Mouse (Mus musculus) hindbrain, postnatal 0 days (tissue): ENCODE data around the gene E4f1. TPM values are rescaled to one million over a fixed set of nuclear protein-coding genes. Genes with fewer than 3 reads are reported as not detected.

Experiments
- ATAC-seq: fragments of 200-750 bp; cut with Nextera tagmentation; 2 replicates; pipeline ENCODE4 v1.8.0; 2017; ENCODE audit warnings: mild to moderate bottlenecking, moderate TSS enrichment, moderate library complexity
- DNase-seq: peaks from one replicate; pipeline ENCODE4 v3.0.0-alpha.2; 2015; ENCODE audit warnings: low spot score
- H3K27ac ChIP-seq: fragments of 300-500 bp; sonication (generic); 2 replicates; pipeline ENCODE4 v1.5.1; 2014; ENCODE audit warnings: mild to moderate bottlenecking
- H3K27me3 ChIP-seq: fragments of 300-500 bp; sonication (generic); 2 replicates; pipeline ENCODE4 v1.6.1; 2014; ENCODE audit warnings: low read length, mixed read lengths; ENCODE audit not compliant: insufficient read depth
- H3K36me3 ChIP-seq: fragments of 300-500 bp; sonication (generic); 2 replicates; pipeline ENCODE4 v1.6.1; 2014; ENCODE audit warnings: low read length, mixed read lengths; ENCODE audit not compliant: insufficient read depth
- H3K4me1 ChIP-seq: fragments of 300-500 bp; sonication (generic); 2 replicates; pipeline ENCODE4 v1.6.1; 2014; ENCODE audit warnings: antibody characterized with exemption, low read length, mixed read lengths; ENCODE audit not compliant: insufficient read depth
- H3K4me2 ChIP-seq: fragments of 300-500 bp; sonication (generic); 2 replicates; pipeline ENCODE4 v1.6.1; 2014; ENCODE audit warnings: low read depth, mild to moderate bottlenecking, low read length, moderate library complexity, mixed read lengths
- H3K4me3 ChIP-seq: fragments of 300-500 bp; sonication (generic); 2 replicates; pipeline ENCODE4 v1.5.1; 2014; ENCODE audit warnings: low read length
- H3K9ac ChIP-seq: fragments of 300-500 bp; sonication (generic); replicated peaks from 2 replicates; pipeline ENCODE4 v1.6.1; 2014; ENCODE audit warnings: mild to moderate bottlenecking, low read length, moderate library complexity, mixed read lengths
- H3K9me3 ChIP-seq: fragments of 300-500 bp; sonication (generic); 2 replicates; pipeline ENCODE4 v1.6.1; 2016; ENCODE audit warnings: low read length, mixed read lengths
- CTCF ChIP-seq: IDR thresholded peaks from 2 replicates; pipeline ENCODE4 v1.5.1; 2016; ENCODE audit warnings: antibody characterized with exemption, control low read depth, low read depth
- WGBS: fragments of 180-500 bp; shearing (Covaris S2); extraction: QIAGEN DNeasy Blood & Tissue Kit; methylation state at CpG from one replicate; pipeline ENCODE4 v1.1.7; 2014; 5-methylcytosine and 5-hydroxymethylcytosine counted together
- polyA plus RNA-seq: library from polyadenylated mRNA; unstranded; fragments of >200 nt; fragmentation: Nextera tagmentation; extraction: Ambion mirVana; gene quantifications from 2 replicates; pipeline ENCODE4 v1.2.1, GENCODE M21; 2015
- total RNA-seq: library from RNA; depleted of rRNA; stranded (reverse); fragments of >200 nt; gene quantifications from 2 replicates; pipeline ENCODE4 v1.2.3, GENCODE M21; 2014

The E4f1 gene
- total and polyA plus RNA-seq, 2 experiments from 2014 or later = 28.0 to 32.4 TPM

DNA sequence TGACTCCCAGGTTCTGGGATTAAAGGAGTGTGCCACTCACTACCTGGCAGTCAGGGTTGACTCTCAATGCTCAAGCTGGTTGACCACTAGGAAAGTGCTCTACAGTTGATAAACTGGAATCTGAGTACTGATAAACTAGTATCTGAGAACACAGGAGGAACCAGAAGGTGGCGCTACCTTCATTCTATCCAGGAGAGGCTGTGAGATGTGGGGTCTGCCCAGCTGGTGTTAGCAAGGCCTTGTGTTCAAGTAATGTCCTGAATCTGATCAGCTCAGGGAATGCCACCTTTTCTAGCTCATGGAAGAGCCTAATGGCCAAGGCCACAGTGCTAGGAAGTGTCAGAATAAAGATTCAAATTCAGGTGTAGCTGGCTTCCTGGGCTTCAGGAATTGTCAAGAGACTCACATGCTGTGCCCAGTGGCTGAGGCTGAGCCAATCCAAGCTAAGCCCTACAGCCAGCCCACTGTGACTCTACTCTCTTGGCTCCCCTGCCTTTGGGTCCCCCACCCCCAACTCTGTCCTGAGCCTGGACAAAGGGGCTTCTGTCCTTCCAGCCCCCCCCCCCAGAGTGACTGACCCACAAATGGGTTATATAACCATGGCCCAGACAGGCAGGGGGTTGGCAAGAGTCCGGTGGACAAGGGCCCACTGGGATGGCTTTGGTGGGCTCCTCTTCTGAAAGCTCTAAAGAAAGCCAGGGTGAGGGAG, 24.7 kb upstream of the E4f1 start:
- H3K9ac ChIP-seq = no peak overlapping the region

DNA sequence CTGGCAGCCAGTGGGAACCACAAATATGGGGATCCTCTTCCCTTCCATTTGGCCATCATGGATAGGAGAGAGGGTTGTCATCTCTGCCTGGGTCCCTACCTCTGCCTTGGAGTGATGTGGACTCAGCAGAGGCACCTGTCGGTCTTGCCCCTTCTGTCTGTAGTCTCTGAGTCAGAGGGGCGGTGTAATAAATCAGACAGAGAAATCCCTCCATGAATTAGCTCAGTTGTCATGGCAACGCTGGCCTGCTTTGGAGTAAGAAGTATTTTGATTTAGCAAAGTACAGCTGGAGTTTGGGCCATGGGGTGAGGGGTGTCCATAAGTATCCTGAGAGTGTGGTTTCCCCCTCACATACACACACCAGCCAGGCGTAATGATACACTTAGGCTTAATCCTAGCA, 20.3 kb upstream of the E4f1 start:
- peaks cover 16% of the 10 kb centered on the region for H3K4me1 ChIP-seq
- WGBS = 60% methylated on average over 4 of the region's 4 CpGs

More for the DNA sequence above, 24.7 kb upstream of the E4f1 start:
- Histone ChIP-seq H3K36me3 (peaks cover 37% of the 10 kb centered on the region), H3K27me3 (no peaks in the 10 kb centered on the region), H3K4me2 (no peak overlapping the region), H3K4me1 (peaks cover 8% of the 10 kb centered on the region; the same call in 1 of the 2 replicates), H3K9me3 (no peaks in the 10 kb centered on the region), H3K4me3 (no peak overlapping the region), H3K27ac (peak overlapping the region; percentile 65)
- WGBS = 29% methylated on average over 2 of the region's 2 CpGs
- TF ChIP-seq CTCF = peak; percentile 70
- DNase-seq (peak; percentile 78), ATAC-seq (peak; percentile 77)

DNA sequence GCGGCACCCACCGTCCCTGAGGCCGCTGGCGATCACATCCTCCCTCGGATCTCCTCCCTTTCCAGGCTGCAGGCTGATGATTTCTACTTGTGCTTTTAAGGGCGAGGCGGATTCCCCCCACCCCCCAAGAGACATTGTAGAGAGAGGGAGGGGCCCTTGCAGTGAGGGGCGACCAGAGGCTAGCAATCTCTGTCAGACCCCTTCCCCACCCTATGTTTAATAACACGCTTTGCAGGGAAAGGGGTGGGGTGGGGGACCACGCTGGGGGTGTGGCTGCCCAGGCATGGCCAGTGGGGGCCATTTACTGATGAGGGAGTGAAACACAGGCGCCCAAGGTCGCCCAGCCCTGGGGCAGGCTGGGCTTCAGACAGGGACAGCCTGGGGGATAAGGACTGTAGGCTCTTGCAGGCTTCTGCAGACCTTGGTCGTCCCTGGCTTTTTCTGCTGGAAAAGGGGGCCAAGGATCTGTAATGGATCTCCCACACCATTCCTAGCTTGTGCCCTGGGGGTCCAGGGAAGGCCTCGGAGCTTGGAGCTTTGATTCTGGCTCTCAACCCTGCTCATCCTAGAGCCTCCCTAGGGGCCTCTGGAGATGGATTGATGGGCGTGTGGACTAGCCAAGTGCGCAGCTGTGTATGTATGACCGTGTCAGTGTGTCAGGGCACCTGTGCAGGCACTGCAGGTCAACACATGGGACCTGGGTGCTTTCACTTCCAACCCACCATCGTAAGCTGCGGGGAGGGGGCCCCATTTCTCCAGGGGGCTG, 19.3 kb upstream of the E4f1 start:
- Histone ChIP-seq H3K27ac (peak overlapping the region; percentile 97), H3K4me3 (peak overlapping the region; percentile 96), H3K9me3 (no peaks in the 10 kb centered on the region), H3K4me1 (peaks cover 18% of the 10 kb centered on the region), H3K9ac (peak overlapping the region; percentile 96), H3K36me3 (no peaks in the 10 kb centered on the region), H3K27me3 (no peaks in the 10 kb centered on the region), H3K4me2 (peak overlapping the region; percentile 70)
- ATAC-seq (peak; percentile 50), DNase-seq (peak; percentile 50)
- 12% methylated on average over 19 of the region's 19 CpGs for WGBS
- no peak for TF ChIP-seq CTCF

More for the DNA sequence above, 20.3 kb upstream of the E4f1 start:
- peak overlapping the region; percentile 70 for H3K4me2 ChIP-seq
- DNase-seq (peak; percentile 57), ATAC-seq (no peak)
- H3K27me3 ChIP-seq = no peaks in the 10 kb centered on the region
- TF ChIP-seq CTCF = no peak
- no peaks in the 10 kb centered on the region for H3K9me3 ChIP-seq
- H3K36me3 ChIP-seq = no peaks in the 10 kb centered on the region
- H3K4me3 ChIP-seq = peak overlapping the region; percentile 96
- peak overlapping the region; percentile 97; the same call in 1 of the 2 replicates for H3K27ac ChIP-seq
- H3K9ac ChIP-seq = peak overlapping the region; percentile 96; the same call in 1 of the 2 replicates

GRCm38 (mm10) chr17:24488662-24489264, 18.6 kb upstream of the E4f1 start:
- no peaks in the 10 kb centered on the region for H3K27me3 ChIP-seq
- peak overlapping the region; percentile 96 for H3K4me3 ChIP-seq
- peak overlapping the region; percentile 97 for H3K27ac ChIP-seq
- ATAC-seq (peak; percentile 68), DNase-seq (peak; percentile 66)
- under 1% methylated on average over 55 of the region's 81 CpGs for WGBS
- H3K36me3 ChIP-seq = no peaks in the 10 kb centered on the region
- H3K9ac ChIP-seq = peak overlapping the region; percentile 96
- H3K9me3 ChIP-seq = no peaks in the 10 kb centered on the region
- H3K4me2 ChIP-seq = peak overlapping the region; percentile 70
- peaks cover 18% of the 10 kb centered on the region for H3K4me1 ChIP-seq
- no peak for TF ChIP-seq CTCF

- Histone ChIP-seq H3K9ac (peak within 1 kb of the TSS; percentile 96), H3K27ac (peak within 1 kb of the TSS; percentile 97), H3K27me3 (no peaks in the 10 kb centered on the region), H3K4me1 (peaks cover 18% of the 10 kb centered on the region), H3K4me3 (peak within 1 kb of the TSS; percentile 96), H3K4me2 (peak within 1 kb of the TSS; percentile 70), H3K9me3 (no peaks in the 10 kb centered on the region), H3K36me3 (no peaks in the 10 kb centered on the region)
- DNase-seq (peak; percentile 82), ATAC-seq (peak; percentile 68)
- no peak for TF ChIP-seq CTCF
- 1% methylated on average over 45 of the region's 45 CpGs for WGBS
Observed at GRCm38 (mm10) chr17:24488186-24488661, 18.1 kb upstream of the E4f1 start, which contains the start of gene Caskin1. Caskin1 (plus strand) TSS chr17:24488601.

GRCm38 (mm10) chr17:24485090-24485860, 15.2 kb upstream of the E4f1 start:
- Histone ChIP-seq H3K27me3 (no peaks in the 10 kb centered on the region), H3K9ac (no peak overlapping the region; the same call in 1 of the 2 replicates), H3K4me1 (peaks cover 18% of the 10 kb centered on the region), H3K27ac (peak overlapping the region; percentile 60; the same call in 1 of the 2 replicates), H3K9me3 (no peaks in the 10 kb centered on the region), H3K4me2 (no peak overlapping the region), H3K36me3 (no peaks in the 10 kb centered on the region), H3K4me3 (no peak overlapping the region)
- TF ChIP-seq CTCF = no peak
- peak; percentile 73 for DNase-seq
- ATAC-seq = no peak
- WGBS = 45% methylated on average over 11 of the region's 11 CpGs
